Mouse (Mus musculus) heart, adult 9 months (tissue): ENCODE results near the gene Gtf2a1l.

Experiments
- DNase-seq, 2 experiments: peaks; one replicate each; pipeline ENCODE4 v3.0.0; 2022; ENCODE audit warnings: low spot score in 2 of 2

The Gtf2a1l gene

GRCm38 (mm10) chr17:88668452-88668851 is at the start of gene Gtf2a1l:
Gtf2a1l (plus strand) TSS chr17:88668660.
- DNase-seq = no peak

- DNase-seq = no peak
These were observed 47.5 kb upstream of the Gtf2a1l start for GRCm38 (mm10) chr17:88620935-88621334.

GRCm38 (mm10) chr17:88621374-88621773 is 47.1 kb upstream of the Gtf2a1l start:
- DNase-seq = no peak

- DNase-seq = no peak
These were observed 45.7 kb upstream of the Gtf2a1l start for GRCm38 (mm10) chr17:88622711-88623110.

- no peak for DNase-seq
These were observed 44.1 kb upstream of the Gtf2a1l start for GRCm38 (mm10) chr17:88624386-88624785.

- no peak for DNase-seq
These were observed 43.1 kb upstream of the Gtf2a1l start for GRCm38 (mm10) chr17:88625350-88625749.

GRCm38 (mm10) chr17:88625931-88626330 is 42.5 kb upstream of the Gtf2a1l start:
- peak in 1 of 2 experiments; percentile 21 for DNase-seq

GRCm38 (mm10) chr17:88626347-88626811 is 42.1 kb upstream of the Gtf2a1l start:
- peak in 1 of 2 experiments; percentile 18 for DNase-seq

- peak; percentile 39 to 61 for DNase-seq
These were observed 41.3 kb upstream of the Gtf2a1l start for GRCm38 (mm10) chr17:88627150-88627549.

GRCm38 (mm10) chr17:88628676-88629380 is 39.6 kb upstream of the Gtf2a1l start:
- DNase-seq = peak; percentile 90 to 91

GRCm38 (mm10) chr17:88629381-88629759 is 39.1 kb upstream of the Gtf2a1l start:
- DNase-seq = peak; percentile 57 to 65

GRCm38 (mm10) chr17:88629931-88630553 is 38.4 kb upstream of the Gtf2a1l start:
- peak; percentile 44 to 58 for DNase-seq

GRCm38 (mm10) chr17:88630554-88630948 is 37.9 kb upstream of the Gtf2a1l start:
- no peak for DNase-seq

- no peak for DNase-seq
These were observed 35.8 kb upstream of the Gtf2a1l start for GRCm38 (mm10) chr17:88632631-88633030.

GRCm38 (mm10) chr17:88636076-88636475 is 32.4 kb upstream of the Gtf2a1l start:
- no peak for DNase-seq

GRCm38 (mm10) chr17:88636587-88636986 is 31.9 kb upstream of the Gtf2a1l start:
- no peak for DNase-seq

GRCm38 (mm10) chr17:88641012-88641411 is 27.4 kb upstream of the Gtf2a1l start:
- DNase-seq = peak in 1 of 2 experiments; percentile 72

- DNase-seq = no peak
These were observed 26.6 kb upstream of the Gtf2a1l start for GRCm38 (mm10) chr17:88641836-88642235.

- no peak for DNase-seq
These were observed 23.6 kb upstream of the Gtf2a1l start for GRCm38 (mm10) chr17:88644876-88645275.

GRCm38 (mm10) chr17:88645299-88645698 is 23.2 kb upstream of the Gtf2a1l start:
- DNase-seq = no peak

- DNase-seq = no peak
These were observed 21.3 kb upstream of the Gtf2a1l start for GRCm38 (mm10) chr17:88647149-88647548.

GRCm38 (mm10) chr17:88652010-88652409 is 16.4 kb upstream of the Gtf2a1l start:
- DNase-seq = peak in 1 of 2 experiments; percentile 24

- peak in 1 of 2 experiments; percentile 30 for DNase-seq
These were observed 15.6 kb upstream of the Gtf2a1l start for GRCm38 (mm10) chr17:88652702-88653374.
